Mouse (Mus musculus): ENCODE measurements around the gene Fads3.

DNA sequence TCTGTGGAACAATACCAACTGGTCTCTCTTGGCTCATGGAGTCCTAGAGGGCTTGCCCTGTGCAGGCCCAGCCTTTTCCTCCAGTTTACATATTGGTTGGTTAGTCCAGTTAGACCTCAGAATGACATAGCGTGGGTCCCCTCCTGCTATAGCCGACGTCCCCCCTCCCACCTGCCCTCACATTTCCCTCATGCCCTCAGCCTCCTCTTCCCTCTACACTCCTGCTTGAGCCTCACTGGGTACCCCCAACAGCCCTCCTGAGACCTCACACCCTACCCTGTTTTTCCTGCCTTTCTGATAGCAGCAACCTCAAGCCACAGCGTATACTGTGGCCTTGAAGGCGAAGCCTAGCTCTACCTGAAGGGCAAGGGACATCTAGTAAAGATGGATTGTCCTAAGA lies 21.5 kb downstream of the Fads3 start:
- TF ChIP-seq CTCF (conservative IDR thresholded peaks at IDR 0.05; ENCODE audit: low read length): no peak
- no peak for TF ChIP-seq NANOG (IDR thresholded peaks at IDR 0.05; ENCODE audit: borderline replicate concordance, low read length)

Measured in E14TG2a.4 (cell line).